Mouse (Mus musculus): ENCODE results near the gene Nlrx1.

DNA sequence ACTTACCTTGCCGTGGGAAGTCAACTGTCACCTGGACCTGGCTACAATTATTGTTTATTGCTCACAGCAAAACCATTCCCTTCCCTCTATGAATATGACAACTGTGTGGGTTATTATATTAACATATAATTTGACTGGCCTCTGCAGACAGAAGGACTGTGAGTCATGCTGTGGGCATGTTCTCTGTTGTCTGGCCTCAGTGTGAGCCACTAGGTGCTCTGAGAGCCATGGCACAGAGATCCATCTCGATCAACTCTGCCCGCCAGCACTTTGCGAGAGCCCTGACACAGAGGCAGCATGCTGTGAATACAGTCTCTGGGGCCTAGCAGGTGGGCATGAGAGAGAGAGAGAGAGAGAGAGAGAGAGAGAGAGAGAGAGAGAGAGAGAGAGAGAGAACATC, 1.6 kb upstream of the Nlrx1 start:
- TF ChIP-seq E2F4 (IDR thresholded peaks at IDR 0.05; ENCODE audit: insufficient replicate concordance, low read depth, low read length): no peak
- TF ChIP-seq CTCF (conservative IDR thresholded peaks at IDR 0.05 in 1 of 2, IDR thresholded peaks at IDR 0.05 in 1 of 2; ENCODE audit: low read depth in 2 of 2, low read length in 2 of 2): no peak

All from CH12.LX (cell line).